Mouse (Mus musculus) heart, embryonic 14.5 days (tissue): ENCODE data around the gene Igflr1. TPM values are rescaled to one million over a fixed set of nuclear protein-coding genes. Genes with fewer than 3 reads are reported as not detected.

Experiments
- microRNA-seq: library from miRNA; unstranded; fragments of <30 nt; microRNA quantifications from one replicate; pipeline ENCODE4, GENCODE M21; 2016
- polyA plus RNA-seq: library from polyadenylated mRNA; unstranded; fragments of >200 nt; fragmentation: Nextera tagmentation; extraction: Ambion mirVana; gene quantifications from 2 replicates; pipeline ENCODE4 v1.2.1, GENCODE M21; 2014

Igflr1 gene
- polyA plus RNA-seq, 1 experiment from 2014 or later, result 2.4 TPM

Small RNAs within 50 kb of the gene (microRNA-seq; reads per million reads assigned to microRNA genes)
- gene Gm38670, result 2.5 reads per million
- gene Mir3569, result not detected

Other genes starting within 250 kb of the Igflr1 start
- gene E130208F15Rik, start 243.7 kb upstream of the Igflr1 start, polyA plus RNA-seq, result not detected in 2 replicates
- gene Sdhaf1, start 241.5 kb upstream of the Igflr1 start, polyA plus RNA-seq, result 17.9 and 18.7 TPM in 2 replicates
- gene Lrfn3, start 202.7 kb upstream of the Igflr1 start, polyA plus RNA-seq, result 0.86 and 1.3 TPM in 2 replicates
- 37.1 and 44.5 TPM in 2 replicates for gene Tyrobp, start 151.7 kb upstream of the Igflr1 start, polyA plus RNA-seq
- 0.54 and 0.89 TPM in 2 replicates for gene Hcst, start 145.6 kb upstream of the Igflr1 start, polyA plus RNA-seq
- gene Nfkbid, start 143.7 kb upstream of the Igflr1 start, polyA plus RNA-seq, result 1.00 and 1.1 TPM in 2 replicates
- 14.7 and 21.2 TPM in 2 replicates for gene Aplp1, start 119.9 kb upstream of the Igflr1 start, polyA plus RNA-seq
- 0.05 and 0.26 TPM in 2 replicates for gene Kirrel2, start 107.7 kb upstream of the Igflr1 start, polyA plus RNA-seq
- gene Nphs1, start 107.1 kb upstream of the Igflr1 start, polyA plus RNA-seq, result 0.08 and 0.14 TPM in 2 replicates
- not detected in 2 replicates for gene Prodh2, start 71.8 kb upstream of the Igflr1 start, polyA plus RNA-seq
- 7.2 and 9.0 TPM in 2 replicates for gene Arhgap33, start 30.4 kb upstream of the Igflr1 start, polyA plus RNA-seq
- gene Hspb6, start 13.2 kb upstream of the Igflr1 start, polyA plus RNA-seq, result 141 and 155 TPM in 2 replicates
- gene Proser3, start 13.1 kb upstream of the Igflr1 start, polyA plus RNA-seq, result 11.0 and 11.6 TPM in 2 replicates
- gene Lin37, start 5.6 kb upstream of the Igflr1 start, polyA plus RNA-seq, result 27.4 and 31.3 TPM in 2 replicates
- 110 and 115 TPM in 2 replicates for gene U2af1l4, start 2.1 kb upstream of the Igflr1 start, polyA plus RNA-seq
- gene Gm49396, start 2.1 kb upstream of the Igflr1 start, polyA plus RNA-seq, result 5.0 and 5.3 TPM in 2 replicates
- gene Psenen, start 1.8 kb upstream of the Igflr1 start, polyA plus RNA-seq, result 101 and 107 TPM in 2 replicates
- 8.0 and 9.7 TPM in 2 replicates for gene Kmt2b, start 23.3 kb downstream of the Igflr1 start, polyA plus RNA-seq
- gene Zbtb32, start 33.5 kb downstream of the Igflr1 start, polyA plus RNA-seq, result 0.11 and 0.19 TPM in 2 replicates
- gene Upk1a, start 47.4 kb downstream of the Igflr1 start, polyA plus RNA-seq, result 0.32 TPM in 1 of 2 replicates, not detected in the other
- gene Cox6b1, start 60.7 kb downstream of the Igflr1 start, polyA plus RNA-seq, result 2,519 and 2,589 TPM in 2 replicates
- 0.19 TPM in 1 of 2 replicates, not detected in the other for gene Etv2, start 70.4 kb downstream of the Igflr1 start, polyA plus RNA-seq
- 72.5 and 75.5 TPM in 2 replicates for gene Rbm42, start 84.9 kb downstream of the Igflr1 start, polyA plus RNA-seq
- gene Haus5, start 99.6 kb downstream of the Igflr1 start, polyA plus RNA-seq, result 26.1 and 27.6 TPM in 2 replicates
- not detected in 2 replicates for gene Pmis2, start 106.2 kb downstream of the Igflr1 start, polyA plus RNA-seq
- 1.3 and 2.8 TPM in 2 replicates for gene 2200002J24Rik, start 133.5 kb downstream of the Igflr1 start, polyA plus RNA-seq
- 0.22 and 0.42 TPM in 2 replicates for gene Atp4a, start 146.8 kb downstream of the Igflr1 start, polyA plus RNA-seq
- gene Tmem147, start 164.1 kb downstream of the Igflr1 start, polyA plus RNA-seq, result 205 and 215 TPM in 2 replicates
- 0.43 and 0.44 TPM in 2 replicates for gene Gapdhs, start 178.3 kb downstream of the Igflr1 start, polyA plus RNA-seq
- 0.57 and 0.84 TPM in 2 replicates for gene Sbsn, start 186.0 kb downstream of the Igflr1 start, polyA plus RNA-seq
- gene Dmkn, start 198.3 kb downstream of the Igflr1 start, polyA plus RNA-seq, result 0.81 and 1.5 TPM in 2 replicates
- 1.1 TPM in 1 of 2 replicates, not detected in the other for gene Krtdap, start 222.5 kb downstream of the Igflr1 start, polyA plus RNA-seq